Mouse (Mus musculus): ENCODE data around the gene Gm28729. TPM values are rescaled to one million over a fixed set of nuclear protein-coding genes. Genes with fewer than 3 reads are reported as not detected.
"Not testable (repeated sequence)": the region's sequence is repeated elsewhere in the genome, so short reads cannot be mapped to it uniquely, and the experiment has no call there.

Gm28729 gene
- polyA plus RNA-seq, 1 experiment from 2014 or later: not detected

DNA sequence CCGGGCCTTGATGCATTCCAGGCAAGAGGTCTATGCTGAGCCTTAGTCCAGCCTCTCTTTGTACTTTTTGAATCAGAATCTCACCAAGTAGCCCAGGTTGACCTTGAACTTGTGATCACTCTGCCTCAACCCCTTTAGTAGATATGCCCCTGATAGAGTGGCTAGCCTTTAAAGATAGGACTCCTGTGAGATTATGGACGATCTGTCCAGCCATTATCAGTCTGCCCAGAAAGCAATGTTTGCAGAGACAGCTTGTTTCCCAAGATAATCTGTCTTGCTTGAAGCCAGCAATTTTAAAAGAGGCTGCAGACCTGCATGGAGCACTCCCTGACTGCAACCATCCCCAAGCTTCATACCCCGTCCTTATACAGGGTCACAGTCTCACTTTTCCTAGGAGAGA, 42.0 kb downstream of the Gm28729 start:
- Histone ChIP-seq H3K4me2 (no peak overlapping the region), H3K9ac (no peak overlapping the region), H3K4me1 (ENCODE audit: insufficient read depth) (no peaks in the 10 kb centered on the region), H3K27ac (ENCODE audit: low read depth) (no peak overlapping the region), H3K4me3 (ENCODE audit: low read depth, low read length) (no peak overlapping the region), H3K36me3 (ENCODE audit: insufficient read depth) (no peaks in the 10 kb centered on the region), H3K9me3 (ENCODE audit: low read depth, low read length) (no peaks in the 10 kb centered on the region), H3K27me3 (ENCODE audit: insufficient read depth, low read length) (no peaks in the 10 kb centered on the region)
- no peak for TF ChIP-seq CTCF (IDR thresholded peaks at IDR 0.05; ENCODE audit: low read depth)
- WGBS: 53% methylated on average over 3 of the region's 3 CpGs
- ATAC-seq (ENCODE audit: insufficient read depth): no peak
- DNase-seq: no peak

DNA sequence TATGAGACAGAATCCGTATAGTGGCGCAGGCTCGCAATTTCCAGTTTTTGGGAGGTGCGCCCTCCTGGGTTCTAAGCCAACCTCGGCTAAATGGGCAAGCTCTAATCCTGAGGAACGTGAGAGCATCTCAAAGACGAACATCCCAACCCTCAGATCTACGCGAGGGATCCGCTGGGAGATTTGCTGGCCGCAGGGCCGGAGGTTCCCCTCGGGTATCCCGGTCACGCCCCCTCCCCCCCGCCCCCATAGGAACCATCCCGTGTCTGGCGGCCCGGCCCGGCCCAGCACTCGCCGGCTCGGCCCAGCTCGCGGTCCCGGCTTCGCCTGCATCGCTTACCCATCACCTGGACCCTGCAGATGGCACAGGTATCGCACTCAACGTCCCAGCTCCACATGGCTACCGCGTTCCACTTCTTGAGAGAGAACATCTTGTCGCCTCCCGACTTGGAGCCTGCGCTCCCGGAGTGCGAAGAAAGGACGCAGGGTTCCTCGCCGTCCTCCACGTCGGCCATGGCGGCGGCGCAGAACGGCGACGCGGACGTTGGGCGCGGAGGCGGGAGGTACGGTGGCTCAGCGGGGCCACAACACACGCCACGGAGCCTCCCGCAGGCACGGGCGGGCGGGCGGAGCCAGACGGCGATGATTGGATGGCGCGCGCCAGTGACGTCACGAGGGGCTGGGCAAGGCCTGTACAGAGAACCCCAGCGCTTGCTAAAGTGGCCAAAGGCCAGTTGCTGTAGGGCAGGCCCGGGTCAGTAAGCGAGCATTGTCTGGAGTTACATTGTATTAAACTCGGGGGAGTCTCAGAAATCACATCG, 46.8 kb downstream of the Gm28729 start, which contains the start of gene Rnf7:
Gene Rnf7, minus strand, starts transcription at position 605 of the 818 bp plus-strand sequence.
- H3K4me3 ChIP-seq (ENCODE audit: low read depth, low read length): peak within 1 kb of the TSS; percentile 83
- H3K9me3 ChIP-seq (ENCODE audit: low read depth, low read length): no peaks in the 10 kb centered on the region
- TF ChIP-seq CTCF (IDR thresholded peaks at IDR 0.05; ENCODE audit: low read depth): no peak
- WGBS: under 1% methylated on average over 69 of the region's 74 CpGs
- H3K27ac ChIP-seq (ENCODE audit: low read depth): peak within 1 kb of the TSS; percentile 83
- H3K9ac ChIP-seq: peak within 1 kb of the TSS; percentile 86
- H3K4me1 ChIP-seq (ENCODE audit: insufficient read depth): peaks cover 4% of the 10 kb centered on the region; the same call in 1 of the 2 replicates
- peak; percentile 99 for DNase-seq
- H3K4me2 ChIP-seq: peak within 1 kb of the TSS; percentile 83
- H3K36me3 ChIP-seq (ENCODE audit: insufficient read depth): peaks cover 25% of the 10 kb centered on the region
- no peaks in the 10 kb centered on the region for H3K27me3 ChIP-seq (ENCODE audit: insufficient read depth, low read length)
- peak; percentile 98 for ATAC-seq (ENCODE audit: insufficient read depth)

DNA sequence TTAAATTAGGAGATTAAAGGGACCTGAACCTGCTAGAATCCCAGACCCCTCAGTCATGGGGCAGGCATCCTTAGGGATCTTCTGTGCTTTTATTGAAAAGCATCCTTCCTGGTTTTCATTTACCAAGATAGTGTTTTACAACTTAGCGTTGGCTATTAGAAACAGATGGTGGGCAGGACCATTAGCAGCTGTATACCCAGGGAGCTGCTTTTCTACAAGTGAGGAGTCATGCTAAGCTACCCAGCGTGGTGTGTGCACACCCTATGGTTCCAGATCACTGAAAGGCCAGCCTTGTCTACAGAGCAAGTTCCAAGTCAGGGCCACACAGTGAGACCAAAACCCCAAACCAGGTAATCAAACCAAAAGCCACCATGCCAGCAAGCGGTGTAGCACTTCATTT, 52.7 kb downstream of the Gm28729 start:
- no peak for DNase-seq
- H3K9ac ChIP-seq: no peak overlapping the region
- WGBS: 84% methylated on average over 3 of the region's 3 CpGs
- no peak for ATAC-seq (ENCODE audit: insufficient read depth)
- no peak for TF ChIP-seq CTCF (IDR thresholded peaks at IDR 0.05; ENCODE audit: low read depth)
- no peak overlapping the region for H3K4me3 ChIP-seq (ENCODE audit: low read depth, low read length)
- peaks cover 2% of the 10 kb centered on the region; the same call in 1 of the 2 replicates for H3K4me1 ChIP-seq (ENCODE audit: insufficient read depth)
- H3K9me3 ChIP-seq (ENCODE audit: low read depth, low read length): no peaks in the 10 kb centered on the region
- H3K27ac ChIP-seq (ENCODE audit: low read depth): no peak overlapping the region
- no peak overlapping the region for H3K4me2 ChIP-seq
- H3K36me3 ChIP-seq (ENCODE audit: insufficient read depth): peaks cover 55% of the 10 kb centered on the region
- H3K27me3 ChIP-seq (ENCODE audit: insufficient read depth, low read length): no peaks in the 10 kb centered on the region

DNA sequence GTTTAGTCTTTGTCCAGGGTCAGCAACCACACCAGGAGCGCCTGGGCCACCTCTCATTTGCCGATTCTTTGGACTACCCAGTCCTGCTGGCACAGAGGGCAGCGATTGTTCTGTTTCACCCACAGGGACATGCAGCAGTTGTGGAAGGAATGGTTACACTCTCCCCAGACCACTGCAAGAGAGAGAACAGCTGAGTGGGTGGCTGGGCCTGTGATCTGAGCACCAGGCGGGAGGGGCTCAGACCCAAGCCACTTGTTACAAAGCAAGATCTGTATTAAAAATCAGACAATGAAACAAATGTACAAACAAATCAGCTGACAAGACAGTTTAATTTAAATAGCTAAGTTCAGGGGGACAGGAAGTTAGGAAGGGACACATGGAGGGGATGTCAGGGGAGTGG, 53.4 kb downstream of the Gm28729 start:
- not testable (repeated sequence) for H3K27ac ChIP-seq (ENCODE audit: low read depth); H3K4me3 ChIP-seq (ENCODE audit: low read depth, low read length); H3K9me3 ChIP-seq (ENCODE audit: low read depth, low read length); DNase-seq; ATAC-seq (ENCODE audit: insufficient read depth); H3K9ac ChIP-seq; H3K4me1 ChIP-seq (ENCODE audit: insufficient read depth); H3K27me3 ChIP-seq (ENCODE audit: insufficient read depth, low read length); H3K4me2 ChIP-seq
- H3K36me3 ChIP-seq (ENCODE audit: insufficient read depth): peaks cover 58% of the 10 kb centered on the region
- WGBS: 90% methylated on average over 4 of the region's 4 CpGs

DNA sequence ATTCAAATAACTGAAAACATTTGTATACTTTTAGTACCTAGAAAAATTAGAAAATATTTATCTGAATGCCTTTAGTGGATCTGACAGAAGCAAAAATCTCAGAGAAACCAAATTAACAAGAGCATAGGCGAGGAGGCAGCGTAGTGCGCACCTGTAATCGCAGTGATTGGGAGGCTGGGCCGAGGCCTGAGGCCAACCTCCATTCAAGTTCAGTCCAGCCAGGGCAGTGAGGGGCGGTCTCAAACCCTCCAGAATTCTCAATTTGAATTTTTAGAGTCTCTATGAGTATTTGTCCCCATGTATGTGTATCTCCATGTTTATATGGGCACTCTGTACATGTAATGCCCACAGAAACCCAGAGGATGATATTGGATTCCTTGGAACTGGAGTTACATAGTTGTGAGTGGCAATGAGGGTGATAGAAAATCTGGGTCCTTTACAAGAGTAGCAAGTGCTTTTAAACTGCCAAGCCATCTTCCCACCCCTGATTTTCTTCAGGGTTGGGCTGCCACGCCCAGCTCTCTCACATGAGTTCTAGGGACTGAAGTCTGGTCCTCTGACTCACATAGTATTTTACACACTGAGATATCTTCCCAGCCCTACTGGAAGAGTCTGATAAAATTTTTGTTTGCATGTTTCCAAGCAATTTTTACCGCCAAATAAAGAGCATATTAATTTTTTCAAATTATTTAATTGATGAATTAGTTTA, 54.6 kb downstream of the Gm28729 start:
- 90% methylated on average over 8 of the region's 8 CpGs for WGBS
- ATAC-seq (ENCODE audit: insufficient read depth) (no peak), DNase-seq (no peak)
- Histone ChIP-seq H3K4me2 (no peak overlapping the region), H3K4me3 (ENCODE audit: low read depth, low read length) (no peak overlapping the region), H3K9ac (no peak overlapping the region), H3K4me1 (ENCODE audit: insufficient read depth) (no peaks in the 10 kb centered on the region), H3K36me3 (ENCODE audit: insufficient read depth) (peaks cover 54% of the 10 kb centered on the region), H3K9me3 (ENCODE audit: low read depth, low read length) (no peaks in the 10 kb centered on the region), H3K27me3 (ENCODE audit: insufficient read depth, low read length) (no peaks in the 10 kb centered on the region), H3K27ac (ENCODE audit: low read depth) (no peak overlapping the region)
- TF ChIP-seq CTCF (IDR thresholded peaks at IDR 0.05; ENCODE audit: low read depth): no peak

DNA sequence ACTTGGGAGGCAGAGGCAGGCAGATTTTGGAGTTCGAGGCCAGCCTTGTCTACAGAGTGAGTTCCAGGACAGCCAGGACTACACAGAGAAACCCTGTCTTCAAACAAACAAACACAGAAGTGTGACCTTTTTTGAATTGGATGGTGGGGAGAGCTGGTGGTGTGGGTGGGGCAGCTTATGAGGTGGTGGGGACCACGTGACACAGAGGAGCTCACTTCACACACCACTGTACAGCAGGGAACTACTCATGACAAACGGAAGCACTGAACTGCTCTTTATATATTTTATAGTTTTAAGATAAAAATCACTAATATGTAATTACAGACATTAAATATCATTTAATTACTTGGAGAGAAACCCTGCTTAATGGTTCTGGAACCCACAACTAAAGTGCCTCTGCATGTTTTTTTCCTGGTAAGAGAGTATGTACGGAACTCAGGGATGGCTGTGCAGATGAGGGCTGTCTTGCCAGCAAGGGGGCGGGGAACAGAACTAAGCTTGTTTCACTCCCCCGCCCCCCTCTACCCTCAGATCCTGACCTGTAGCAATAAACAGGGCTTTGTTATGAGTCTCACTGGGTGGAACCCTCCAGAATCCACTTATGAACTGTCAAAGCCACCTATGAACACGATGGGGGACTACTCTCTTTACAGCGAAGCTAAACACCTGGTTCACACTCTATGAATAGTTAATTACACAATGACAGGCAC, 55.4 kb downstream of the Gm28729 start:
- H3K9me3 ChIP-seq (ENCODE audit: low read depth, low read length): no peaks in the 10 kb centered on the region
- no peak overlapping the region for H3K27ac ChIP-seq (ENCODE audit: low read depth)
- H3K4me2 ChIP-seq: no peak overlapping the region
- no peaks in the 10 kb centered on the region for H3K27me3 ChIP-seq (ENCODE audit: insufficient read depth, low read length)
- H3K4me3 ChIP-seq (ENCODE audit: low read depth, low read length): no peak overlapping the region
- no peak for ATAC-seq (ENCODE audit: insufficient read depth)
- H3K4me1 ChIP-seq (ENCODE audit: insufficient read depth): no peaks in the 10 kb centered on the region
- no peak for DNase-seq
- H3K9ac ChIP-seq: no peak overlapping the region
- WGBS: 63% methylated on average over 8 of the region's 8 CpGs
- TF ChIP-seq CTCF (IDR thresholded peaks at IDR 0.05; ENCODE audit: low read depth): no peak
- peaks cover 47% of the 10 kb centered on the region for H3K36me3 ChIP-seq (ENCODE audit: insufficient read depth)

DNA sequence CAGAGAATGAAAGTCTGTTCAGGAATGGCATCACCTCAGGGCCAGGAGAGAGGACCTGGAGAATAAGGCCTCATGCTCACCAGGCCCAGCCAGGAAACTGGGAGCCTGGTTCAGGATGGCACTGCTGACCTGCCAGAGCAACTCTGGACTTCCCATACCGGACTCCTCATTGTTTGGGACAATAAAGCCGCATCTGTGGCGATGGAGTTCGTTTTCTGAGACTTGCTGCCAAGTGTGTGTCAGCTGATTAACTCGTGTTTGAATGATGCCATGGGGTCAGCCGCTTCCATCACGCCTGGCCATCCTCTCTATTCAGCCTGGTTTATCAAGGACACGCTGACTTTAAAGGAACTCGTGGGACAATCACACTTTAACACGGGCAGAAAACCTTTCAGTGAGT, 61.4 kb downstream of the Gm28729 start:
- Histone ChIP-seq H3K4me1 (ENCODE audit: insufficient read depth) (no peaks in the 10 kb centered on the region), H3K4me2 (no peak overlapping the region), H3K9me3 (ENCODE audit: low read depth, low read length) (0 out of 2 replicates have a peak, but pooled peaks cover 5% of the 10 kb centered on the region), H3K9ac (no peak overlapping the region), H3K36me3 (ENCODE audit: insufficient read depth) (peaks cover 13% of the 10 kb centered on the region; the same call in 1 of the 2 replicates), H3K4me3 (ENCODE audit: low read depth, low read length) (no peak overlapping the region), H3K27ac (ENCODE audit: low read depth) (no peak overlapping the region), H3K27me3 (ENCODE audit: insufficient read depth, low read length) (no peaks in the 10 kb centered on the region)
- ATAC-seq (ENCODE audit: insufficient read depth): no peak
- 69% methylated on average over 10 of the region's 10 CpGs for WGBS
- peak; percentile 15 for DNase-seq
- no peak for TF ChIP-seq CTCF (IDR thresholded peaks at IDR 0.05; ENCODE audit: low read depth)

Measured in lung, embryonic 14.5 days (tissue).